Mouse (Mus musculus) E14TG2a.4 (cell line): ENCODE data around the gene Akt1.
A peak's percentile ranks its signal among the peaks of the same experiment; 100 is the strongest.

Experiments
- H3K27me3 ChIP-seq: 2 replicates; pipeline ENCODE4 v1.6.1; 2014; ENCODE audit warnings: low read length, control low read depth; ENCODE audit not compliant: insufficient read depth
- H3K36me3 ChIP-seq: 2 replicates; pipeline ENCODE4 v1.6.1; 2014; ENCODE audit warnings: low read length, control low read depth; ENCODE audit not compliant: insufficient read depth
- H3K4me1 ChIP-seq: replicated peaks from 2 replicates; pipeline ENCODE4 v1.6.1; 2014; ENCODE audit warnings: low read depth, low read length, control low read depth
- H3K4me3 ChIP-seq: replicated peaks from 2 replicates; pipeline ENCODE4 v1.5.1; 2014; ENCODE audit warnings: mild to moderate bottlenecking, low read length
- H3K9me3 ChIP-seq: 2 replicates; pipeline ENCODE4 v1.6.1; 2014; ENCODE audit warnings: low read length, control low read depth
- CTCF ChIP-seq: conservative IDR thresholded peaks from 2 replicates; pipeline ENCODE4 v1.5.1; 2014; ENCODE audit warnings: low read length
- NANOG ChIP-seq: IDR thresholded peaks from 2 replicates; pipeline ENCODE4 v1.6.1; 2014; ENCODE audit warnings: borderline replicate concordance, low read length, mixed read lengths
- POU5F1 ChIP-seq: IDR thresholded peaks from 2 replicates; pipeline ENCODE4 v1.6.1; 2014; ENCODE audit warnings: low read length, borderline replicate concordance

The Akt1 gene

DNA sequence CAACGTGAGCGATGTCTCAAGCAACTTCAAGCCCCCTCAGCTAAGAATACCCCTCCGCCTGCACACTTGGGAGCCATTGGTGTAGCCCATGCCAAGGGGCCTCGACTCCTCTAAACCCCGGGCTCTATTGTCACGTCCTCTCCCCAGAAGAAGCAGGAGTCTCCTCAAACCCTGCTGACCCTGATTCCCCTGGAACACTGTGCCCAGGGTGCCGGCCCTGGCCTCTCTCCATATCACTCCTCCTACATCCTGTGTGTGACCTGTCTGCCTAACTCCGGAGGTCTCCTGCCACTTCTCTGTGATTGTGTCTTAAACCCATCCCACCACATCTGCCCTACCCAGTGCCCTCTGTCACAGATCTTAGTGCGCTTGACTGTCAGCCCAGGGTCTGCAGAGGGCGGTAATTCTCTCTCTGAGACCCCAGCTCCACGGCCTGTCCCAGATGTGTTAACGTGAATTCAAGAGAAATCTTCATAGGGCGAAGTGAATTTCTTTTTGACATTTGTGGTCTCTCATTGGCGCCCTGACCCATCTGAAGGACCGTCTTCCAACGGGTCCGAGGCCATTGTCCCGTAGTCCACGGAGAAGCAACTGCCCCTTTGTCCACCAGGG is 3.4 kb upstream of the Akt1 start:
- Histone ChIP-seq H3K9me3 (no peaks in the 10 kb centered on the region), H3K27me3 (peaks cover 80% of the 10 kb centered on the region), H3K4me1 (peaks cover 54% of the 10 kb centered on the region), H3K36me3 (no peaks in the 10 kb centered on the region), H3K4me3 (peak overlapping the region; percentile 84)
- TF ChIP-seq NANOG (no peak), CTCF (no peak), POU5F1 (no peak)

DNA sequence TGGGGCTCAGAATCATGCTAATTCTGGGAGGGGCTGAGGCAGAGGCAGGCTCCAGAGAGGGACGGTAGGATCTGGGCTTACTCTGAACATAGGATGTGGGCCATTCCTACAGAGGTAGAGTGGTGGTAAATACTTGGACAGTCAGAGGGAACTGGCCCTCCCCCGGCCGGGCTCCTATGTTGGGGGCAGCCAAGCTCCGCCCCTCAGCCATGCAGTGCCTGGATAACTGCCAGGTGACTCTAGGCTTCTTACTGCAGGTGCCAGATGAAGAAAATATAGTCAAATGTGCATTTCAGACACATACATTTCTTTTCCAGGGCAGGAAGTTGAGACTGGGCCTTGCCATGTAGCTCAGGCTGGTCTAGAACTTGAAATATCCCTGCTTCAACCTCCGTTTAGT is 2.4 kb upstream of the Akt1 start:
- Histone ChIP-seq H3K9me3 (no peaks in the 10 kb centered on the region), H3K36me3 (no peaks in the 10 kb centered on the region), H3K27me3 (peaks cover 70% of the 10 kb centered on the region), H3K4me1 (peaks cover 61% of the 10 kb centered on the region), H3K4me3 (0 out of 2 replicates have a peak overlapping the region, but pooled peaks have one; percentile 4)
- no peak for TF ChIP-seq NANOG
- TF ChIP-seq CTCF, result no peak
- no peak for TF ChIP-seq POU5F1

DNA sequence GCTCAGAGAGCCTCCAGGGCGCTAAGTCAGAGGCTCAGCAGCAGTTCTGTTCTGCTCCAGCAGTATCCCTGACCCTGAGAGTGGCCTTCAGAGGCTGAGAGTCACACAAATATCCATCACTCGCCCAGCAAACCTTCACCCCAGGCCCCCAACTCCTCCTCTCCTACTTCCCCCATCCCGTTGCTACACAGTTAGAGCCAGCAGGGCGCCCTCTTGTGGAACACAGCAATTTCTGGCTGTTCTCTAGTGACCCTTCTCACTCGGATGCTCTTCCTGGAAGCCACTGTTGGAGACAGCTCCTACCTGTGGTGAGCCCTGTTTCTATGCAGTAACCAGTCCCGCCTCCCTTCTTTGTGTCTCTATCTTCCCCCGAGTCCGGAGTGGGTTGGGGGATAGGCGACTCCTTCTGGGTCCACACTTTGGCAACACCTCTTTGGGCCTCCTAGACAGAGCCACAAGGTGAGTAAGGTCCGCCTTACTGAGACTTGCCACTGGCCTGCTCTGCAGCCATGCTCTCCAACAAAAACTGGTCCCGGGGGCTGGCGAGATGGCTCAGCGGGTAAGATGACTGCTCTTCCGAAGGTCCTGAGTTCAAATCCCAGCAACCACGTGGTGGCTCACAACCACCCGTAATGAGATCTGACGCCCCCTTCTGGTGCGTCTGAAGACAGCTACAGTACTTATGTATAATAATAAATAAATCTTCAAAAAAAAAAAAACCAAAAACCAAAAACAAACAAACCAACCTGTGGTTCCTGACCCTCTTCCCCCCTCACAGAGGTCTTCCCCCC is 756 bp upstream of the Akt1 start:
- H3K9me3 ChIP-seq, result no peaks in the 10 kb centered on the region
- H3K4me3 ChIP-seq, result peak overlapping the region; percentile 83
- H3K27me3 ChIP-seq, result peaks cover 55% of the 10 kb centered on the region
- no peak for TF ChIP-seq NANOG
- peak; percentile 70 for TF ChIP-seq CTCF
- H3K36me3 ChIP-seq, result peaks cover 9% of the 10 kb centered on the region
- peaks cover 72% of the 10 kb centered on the region for H3K4me1 ChIP-seq

DNA sequence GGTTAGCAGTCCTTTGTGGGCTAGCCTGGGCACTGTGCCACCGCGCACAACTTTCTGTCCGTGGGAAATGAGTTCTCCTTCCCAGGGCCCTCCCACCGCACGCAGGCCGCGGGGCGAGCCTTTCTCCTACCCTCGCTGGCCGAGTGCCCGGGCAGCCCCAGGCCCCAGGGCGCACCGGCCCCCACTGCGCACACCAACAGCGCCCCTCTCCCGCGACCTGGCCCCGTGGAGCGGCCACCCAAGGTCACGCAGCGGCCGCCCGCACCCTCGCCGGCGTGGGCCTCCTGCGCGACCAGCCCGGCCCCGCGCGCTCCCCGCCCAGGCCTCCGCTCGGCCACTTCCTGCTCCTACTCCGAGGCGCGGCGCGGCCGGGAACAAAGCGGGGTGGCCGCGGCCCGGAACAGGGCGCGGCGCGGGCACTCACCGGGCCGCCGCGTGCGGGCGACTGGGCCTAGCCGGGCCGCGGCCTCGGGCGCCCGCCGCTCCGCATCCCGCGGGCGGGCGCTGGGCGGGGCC is 1.1 kb downstream of the Akt1 start:
- Histone ChIP-seq H3K9me3 (0 out of 2 replicates have a peak, but pooled peaks cover under 1% of the 10 kb centered on the region), H3K4me3 (peak overlapping the region; percentile 83), H3K27me3 (peaks cover 40% of the 10 kb centered on the region), H3K36me3 (peaks cover 27% of the 10 kb centered on the region), H3K4me1 (peaks cover 65% of the 10 kb centered on the region)
- TF ChIP-seq POU5F1 (no peak), NANOG (no peak), CTCF (no peak)

DNA sequence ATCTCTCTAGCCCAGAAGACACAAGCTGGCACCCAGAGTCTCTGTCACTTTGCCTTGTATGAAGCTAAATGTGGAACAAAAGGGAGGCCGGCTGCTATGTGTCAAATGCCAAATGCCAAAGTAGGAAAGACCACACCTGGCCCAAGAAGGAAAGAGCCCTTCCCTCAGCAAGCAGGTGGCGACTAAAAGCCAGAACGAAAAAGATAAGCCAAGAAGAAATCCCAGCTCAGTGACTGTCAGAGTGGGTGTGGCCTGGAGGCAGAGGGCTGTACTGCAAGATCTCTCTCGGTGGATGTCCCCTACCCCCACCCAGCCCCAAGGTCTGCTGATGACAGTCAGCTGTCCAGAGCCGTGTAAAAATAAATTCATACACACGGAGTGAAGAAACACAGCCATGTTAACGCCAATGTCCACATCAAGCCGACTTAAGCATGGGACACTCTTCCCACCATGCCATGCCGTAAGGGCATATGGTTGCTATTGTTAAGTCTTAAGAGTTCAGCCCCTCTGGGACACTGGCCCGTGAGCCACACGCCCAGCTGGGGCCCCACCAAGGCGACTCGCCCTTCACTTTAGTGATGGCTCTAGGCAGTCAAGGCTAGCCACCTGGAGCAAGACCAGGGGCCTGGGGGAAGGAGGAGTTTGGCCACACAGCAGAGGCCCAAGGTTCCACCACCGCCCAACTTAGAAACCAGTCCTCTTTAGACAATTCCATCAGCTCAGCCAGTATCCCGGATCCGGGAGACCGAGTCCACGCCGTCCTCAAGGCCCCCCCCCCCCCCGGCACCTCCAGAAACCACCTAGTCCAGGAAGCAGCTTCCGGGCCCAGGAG is 1.7 kb downstream of the Akt1 start:
- 0 out of 2 replicates have a peak, but pooled peaks cover 4% of the 10 kb centered on the region for H3K9me3 ChIP-seq
- H3K4me3 ChIP-seq, result peak overlapping the region; percentile 83
- TF ChIP-seq POU5F1 (no peak), NANOG (no peak), CTCF (no peak)
- H3K36me3 ChIP-seq, result peaks cover 34% of the 10 kb centered on the region
- H3K27me3 ChIP-seq, result peaks cover 33% of the 10 kb centered on the region
- H3K4me1 ChIP-seq, result peaks cover 59% of the 10 kb centered on the region

DNA sequence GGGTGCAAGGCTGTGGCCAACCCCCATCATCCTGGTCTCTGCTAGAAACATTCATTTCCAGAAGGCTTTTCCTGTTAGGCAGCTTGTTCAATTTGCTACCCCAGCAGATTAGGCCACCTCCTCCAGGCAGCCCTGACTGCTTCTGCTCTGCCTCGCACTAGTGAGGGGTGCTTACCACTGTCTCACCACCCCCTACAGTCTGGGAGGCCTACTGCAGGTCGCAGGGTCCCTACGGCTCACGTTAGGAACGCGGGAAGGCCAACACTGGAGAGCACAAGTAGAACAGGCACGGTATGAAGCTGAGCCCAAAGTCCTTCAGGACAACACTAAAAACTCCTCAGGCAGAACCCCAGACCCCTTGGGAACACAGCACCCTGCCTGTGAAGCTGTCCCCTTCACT is 2.8 kb downstream of the Akt1 start:
- 0 out of 2 replicates have a peak, but pooled peaks cover 4% of the 10 kb centered on the region for H3K9me3 ChIP-seq
- peaks cover 23% of the 10 kb centered on the region for H3K27me3 ChIP-seq
- H3K36me3 ChIP-seq, result peaks cover 42% of the 10 kb centered on the region
- peaks cover 53% of the 10 kb centered on the region for H3K4me1 ChIP-seq
- TF ChIP-seq POU5F1 (no peak), CTCF (peak; percentile 48)
- peak overlapping the region; percentile 37; the same call in 1 of the 2 replicates for H3K4me3 ChIP-seq

DNA sequence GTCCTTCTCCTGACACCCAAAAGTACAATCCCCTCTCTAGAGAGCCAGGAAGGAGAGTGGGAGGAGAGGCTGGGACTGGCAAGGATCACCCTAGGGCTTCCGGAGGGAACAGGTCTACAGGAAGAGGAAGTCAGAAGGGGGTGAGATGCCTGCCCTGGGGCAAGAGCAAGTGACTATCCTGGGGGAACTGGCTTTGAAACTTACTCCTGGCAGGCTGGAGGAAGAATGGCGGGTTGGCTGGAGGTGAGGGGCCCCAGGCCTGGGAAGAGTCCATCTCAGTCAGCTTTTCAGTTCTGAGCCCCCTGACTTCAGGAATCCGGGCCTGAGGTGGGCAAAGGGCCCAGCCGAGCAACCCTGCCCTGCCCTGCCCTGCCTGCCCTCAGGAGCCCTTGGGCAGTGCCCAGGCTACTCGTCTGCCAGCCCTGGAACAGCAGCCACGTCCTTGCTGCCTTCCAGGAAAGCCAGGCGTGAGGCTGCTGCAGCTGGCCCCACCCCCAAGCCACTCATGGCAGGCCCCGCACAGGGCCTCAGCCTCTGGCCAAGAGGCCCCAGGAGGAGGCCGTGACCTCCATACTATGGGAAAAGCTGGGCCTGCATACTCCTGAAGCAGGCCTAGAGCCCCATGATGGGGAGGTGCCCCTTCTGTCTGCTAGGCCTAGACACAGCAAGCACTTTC is 3.8 kb downstream of the Akt1 start:
- Histone ChIP-seq H3K36me3 (peaks cover 50% of the 10 kb centered on the region), H3K4me1 (peaks cover 52% of the 10 kb centered on the region), H3K9me3 (0 out of 2 replicates have a peak, but pooled peaks cover 4% of the 10 kb centered on the region), H3K4me3 (peak overlapping the region; percentile 37; the same call in 1 of the 2 replicates), H3K27me3 (peaks cover 12% of the 10 kb centered on the region)
- no peak for TF ChIP-seq CTCF
- TF ChIP-seq POU5F1, result no peak
- no peak for TF ChIP-seq NANOG
